ENCODE assay signal across 9 mouse cellular contexts in the genomic region with DNA sequence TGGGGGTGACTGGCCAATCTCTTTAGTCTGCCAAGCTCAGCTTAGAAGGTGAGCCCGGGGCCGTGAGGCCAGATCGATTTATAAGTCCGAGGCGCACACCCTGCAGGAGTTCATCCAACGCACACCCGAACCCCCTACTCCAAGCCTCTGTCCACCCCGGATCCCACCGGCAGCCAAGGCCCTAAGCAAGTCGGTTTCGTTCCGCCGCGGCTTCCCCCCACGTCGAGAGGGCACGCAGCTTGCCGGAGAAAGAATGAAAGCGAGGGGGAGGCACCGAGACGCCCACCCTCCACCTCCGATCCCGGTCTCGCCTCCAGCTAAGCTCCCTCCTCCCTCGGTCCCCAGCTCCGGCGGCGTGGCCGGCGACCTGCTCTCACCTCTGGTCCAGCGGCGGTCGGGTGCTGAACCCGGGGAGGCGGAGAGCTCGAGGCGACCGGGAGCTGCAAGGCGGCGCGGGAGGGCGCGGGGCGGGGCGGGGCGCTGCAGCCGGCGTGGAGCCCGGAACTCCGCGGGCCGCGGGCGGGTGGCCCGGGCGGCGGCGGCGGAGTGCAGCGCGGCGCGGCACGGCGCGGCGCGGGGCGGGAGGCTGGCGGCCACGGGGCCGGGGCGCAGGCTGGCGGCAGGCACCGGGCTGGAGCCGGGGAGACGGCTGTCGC. TPM values are rescaled to one million over a fixed set of nuclear protein-coding genes. Genes with fewer than 3 reads are reported as not detected.
DNase-seq lines count a peak whose midpoint lies in the region; ATAC-seq and TF ChIP-seq lines count a peak whose summit lies in the region.
"Had no signal": no experiment of that assay in that cellular context is flagged by ENCODE, and none has a peak within 500 bp of the region (broad histone marks: within the 10 kb centered on the region; RNA-seq: fewer than 3 reads in every experiment).

No protein-coding gene starts in this region.

- H3K36me3 ChIP-seq in erythroblast, embryonic 14.5 days (ENCODE audit: control insufficient read depth) = no peaks in the 10 kb centered on the region
- H3K36me3 ChIP-seq in embryonic facial prominence, embryonic 14.5 days (ENCODE audit: control insufficient read depth, insufficient read depth, low read length) = no peaks in the 10 kb centered on the region
- H3K36me3 ChIP-seq in heart, embryonic 11.5 days (ENCODE audit: control insufficient read depth, insufficient read depth, low read length) = no peaks in the 10 kb centered on the region
- no peaks in the 10 kb centered on the region for H3K36me3 ChIP-seq in kidney, embryonic 14.5 days (ENCODE audit: control insufficient read depth, insufficient read depth, low read length)
- no peaks in the 10 kb centered on the region for H3K36me3 ChIP-seq in liver, adult 2 months (ENCODE audit: control insufficient read depth, insufficient read depth, low read length)
- H3K36me3 ChIP-seq in midbrain, postnatal 0 days (ENCODE audit: insufficient read depth, low read length) = no peaks in the 10 kb centered on the region
- no peaks in the 10 kb centered on the region for H3K36me3 ChIP-seq in stomach, embryonic 15.5 days

- H3K27me3 ChIP-seq in erythroblast, embryonic 14.5 days (ENCODE audit: control insufficient read depth) = peaks cover 44% of the 10 kb centered on the region
- H3K27me3 ChIP-seq in embryonic facial prominence, embryonic 14.5 days (replicated peaks; ENCODE audit: control insufficient read depth, insufficient read depth, low read length) = no peaks in the 10 kb centered on the region
- no peaks in the 10 kb centered on the region for H3K27me3 ChIP-seq in heart, embryonic 11.5 days (ENCODE audit: control insufficient read depth, insufficient read depth, low read length)
- no peaks in the 10 kb centered on the region for H3K27me3 ChIP-seq in kidney, embryonic 14.5 days (ENCODE audit: control insufficient read depth, insufficient read depth, low read length)
- no peaks in the 10 kb centered on the region for H3K27me3 ChIP-seq in liver, adult 2 months (ENCODE audit: control insufficient read depth, insufficient read depth, low read length)
- H3K27me3 ChIP-seq in midbrain, postnatal 0 days (ENCODE audit: insufficient read depth, low read length) = no peaks in the 10 kb centered on the region
- no peaks in the 10 kb centered on the region for H3K27me3 ChIP-seq in stomach, embryonic 15.5 days (replicated peaks)
- H3K27me3 ChIP-seq: CH12.LX had no signal

- no peaks in the 10 kb centered on the region; the same call in 1 of the 2 replicates for H3K4me1 ChIP-seq in erythroblast, embryonic 14.5 days (ENCODE audit: control insufficient read depth)
- H3K4me1 ChIP-seq in embryonic facial prominence, embryonic 14.5 days (ENCODE audit: control insufficient read depth, insufficient read depth, low read length) = peaks cover 40% of the 10 kb centered on the region
- H3K4me1 ChIP-seq in heart, embryonic 11.5 days (ENCODE audit: control insufficient read depth, insufficient read depth, low read length) = peaks cover 35% of the 10 kb centered on the region
- peaks cover 24% of the 10 kb centered on the region for H3K4me1 ChIP-seq in kidney, embryonic 14.5 days (ENCODE audit: control insufficient read depth, insufficient read depth, low read length)
- H3K4me1 ChIP-seq in liver, adult 2 months (ENCODE audit: control insufficient read depth, insufficient read depth, low read length) = peaks cover 39% of the 10 kb centered on the region
- H3K4me1 ChIP-seq in midbrain, postnatal 0 days (ENCODE audit: insufficient read depth, low read length) = peaks cover 13% of the 10 kb centered on the region
- peaks cover 46% of the 10 kb centered on the region for H3K4me1 ChIP-seq in stomach, embryonic 15.5 days

- H3K9me3 ChIP-seq in erythroblast, embryonic 14.5 days (ENCODE audit: control insufficient read depth, low read length) = peaks cover 3% of the 10 kb centered on the region; the same call in 1 of the 2 replicates
- no peaks in the 10 kb centered on the region for H3K9me3 ChIP-seq in embryonic facial prominence, embryonic 14.5 days (ENCODE audit: control insufficient read depth, low read length)
- no peaks in the 10 kb centered on the region for H3K9me3 ChIP-seq in heart, embryonic 11.5 days (replicated peaks; ENCODE audit: control insufficient read depth, low read length)
- no peaks in the 10 kb centered on the region for H3K9me3 ChIP-seq in kidney, embryonic 14.5 days (ENCODE audit: control insufficient read depth, low read length)
- no peaks in the 10 kb centered on the region for H3K9me3 ChIP-seq in midbrain, postnatal 0 days (ENCODE audit: low read length)
- H3K9me3 ChIP-seq in stomach, embryonic 15.5 days = no peaks in the 10 kb centered on the region

- no peak for ATAC-seq in erythroblast, adult 5-6 weeks (replicated peaks; ENCODE audit: low FRiP score, poor library complexity, severe bottlenecking)
- peak; percentile 38 for ATAC-seq in embryonic facial prominence, embryonic 14.5 days (ENCODE audit: low read depth)
- ATAC-seq in heart, embryonic 11.5 days (replicated peaks; ENCODE audit: insufficient number of reproducible peaks, low FRiP score, low TSS enrichment) = peak; percentile 20; the same call in 1 of the 2 replicates
- ATAC-seq in kidney, embryonic 14.5 days (ENCODE audit: low FRiP score, low TSS enrichment) = peak; percentile 58
- peak; percentile 68 for ATAC-seq in midbrain, postnatal 0 days (ENCODE audit: low FRiP score)
- peak; percentile 28 for ATAC-seq in stomach, embryonic 15.5 days (ENCODE audit: insufficient read depth, low FRiP score, low read depth)

- peaks cover 29% of the 10 kb centered on the region for H3K79me2 ChIP-seq in liver, adult 2 months (ENCODE audit: control insufficient read depth, insufficient read depth, low read length)

- H3K4me2 ChIP-seq in embryonic facial prominence, embryonic 14.5 days (ENCODE audit: low read depth, low read length) = peak overlapping the region; percentile 61
- H3K4me2 ChIP-seq in heart, embryonic 11.5 days = peak overlapping the region; percentile 85
- peak overlapping the region; percentile 73 for H3K4me2 ChIP-seq in kidney, embryonic 14.5 days (replicated peaks; ENCODE audit: low read depth, low read length)
- peak overlapping the region; percentile 69 for H3K4me2 ChIP-seq in midbrain, postnatal 0 days (ENCODE audit: low read depth, low read length, poor library complexity, severe bottlenecking)
- H3K4me2 ChIP-seq in stomach, embryonic 15.5 days = peak overlapping the region; percentile 45

- H3K27ac ChIP-seq in embryonic facial prominence, embryonic 14.5 days (replicated peaks; ENCODE audit: low read depth, low read length) = peak overlapping the region; percentile 99
- peak overlapping the region; percentile 97 for H3K27ac ChIP-seq in heart, embryonic 11.5 days (ENCODE audit: low read depth, low read length)
- H3K27ac ChIP-seq in kidney, embryonic 14.5 days (ENCODE audit: low read depth, low read length) = peak overlapping the region; percentile 96
- H3K27ac ChIP-seq in liver, adult 2 months (replicated peaks; ENCODE audit: insufficient read depth, low read depth, low read length) = peak overlapping the region; percentile 91
- H3K27ac ChIP-seq in midbrain, postnatal 0 days (ENCODE audit: low read depth, low read length) = peak overlapping the region; percentile 98
- peak overlapping the region; percentile 96 for H3K27ac ChIP-seq in stomach, embryonic 15.5 days

- no peak for TF ChIP-seq CTCF in liver, adult 2 months (IDR thresholded peaks at IDR 0.05; ENCODE audit: low read depth, low read length)
- peak; percentile 22; the same call in 1 of the 2 replicates for TF ChIP-seq CTCF in midbrain, postnatal 0 days (IDR thresholded peaks at IDR 0.05)

- H3K4me3 ChIP-seq in erythroblast, embryonic 14.5 days (replicated peaks) = peak overlapping the region; percentile 61
- peak overlapping the region; percentile 84 for H3K4me3 ChIP-seq in embryonic facial prominence, embryonic 14.5 days (ENCODE audit: low read depth, low read length)
- peak overlapping the region; percentile 88 for H3K4me3 ChIP-seq in heart, embryonic 11.5 days (ENCODE audit: low read depth, low read length)
- H3K4me3 ChIP-seq in kidney, embryonic 14.5 days (ENCODE audit: low read length) = peak overlapping the region; percentile 90
- H3K4me3 ChIP-seq in liver, adult 2 months (ENCODE audit: insufficient read depth, low read depth, low read length) = peak overlapping the region; percentile 92
- H3K4me3 ChIP-seq in midbrain, postnatal 0 days (ENCODE audit: low read depth, low read length) = peak overlapping the region; percentile 89
- peak overlapping the region; percentile 92 for H3K4me3 ChIP-seq in stomach, embryonic 15.5 days (replicated peaks)

- WGBS in embryonic facial prominence, embryonic 14.5 days = under 1% methylated on average over 22 of the region's 78 CpGs
- under 1% methylated on average over 47 of the region's 78 CpGs for WGBS in heart, embryonic 11.5 days (ENCODE audit: insufficient replicate concordance)
- WGBS in kidney, embryonic 14.5 days = under 1% methylated on average over 50 of the region's 78 CpGs
- 4% methylated on average over 78 of the region's 78 CpGs for WGBS in liver, adult 2 months
- 2% methylated on average over 52 of the region's 78 CpGs for WGBS in midbrain, postnatal 0 days
- WGBS in stomach, embryonic 15.5 days = under 1% methylated on average over 57 of the region's 78 CpGs

- DNase-seq in embryonic facial prominence, embryonic 14.5 days (ENCODE audit: low spot score) = no peak
- DNase-seq in liver, adult 2 months (ENCODE audit: extremely low read depth, low read depth, low spot score) = peak; percentile 88
- DNase-seq in midbrain, postnatal 0 days (ENCODE audit: low spot score) = peak; percentile 51

- peak overlapping the region; percentile 94 for H3K9ac ChIP-seq in embryonic facial prominence, embryonic 14.5 days (ENCODE audit: low read depth, low read length)
- H3K9ac ChIP-seq in heart, embryonic 11.5 days (ENCODE audit: low read depth, low read length) = peak overlapping the region; percentile 94
- H3K9ac ChIP-seq in kidney, embryonic 14.5 days (ENCODE audit: low read depth, low read length) = peak overlapping the region; percentile 92
- H3K9ac ChIP-seq in liver, adult 2 months (ENCODE audit: low read depth, low read length) = peak overlapping the region; percentile 91
- peak overlapping the region; percentile 91 for H3K9ac ChIP-seq in midbrain, postnatal 0 days (replicated peaks; ENCODE audit: low read length, poor library complexity, severe bottlenecking)
- peak overlapping the region; percentile 88 for H3K9ac ChIP-seq in stomach, embryonic 15.5 days

- no peak for TF ChIP-seq POLR2A in liver, adult 2 months (IDR thresholded peaks at IDR 0.05; ENCODE audit: extremely low read depth, insufficient read depth, low read length)

RNA-seq across cellular contexts. Expression of a gene that starts 0.4 kb away (rescaled TPM):
- not detected in 2 replicates for polyA plus RNA-seq in erythroblast, embryonic 14.5 days (2012)
- 0.77 and 0.84 TPM in 2 replicates for total RNA-seq in erythroblast, adult 5-6 weeks (2015; ENCODE audit: low replicate concordance)
- total RNA-seq in erythroblast, adult 5-6 weeks (2017; ENCODE audit: low replicate concordance) = 2.8 TPM in 1 of 2 replicates, not detected in the other
- polyA plus RNA-seq in embryonic facial prominence, embryonic 14.5 days (2014; fragmentation: Nextera tagmentation; extraction: Ambion mirVana) = 14.7 and 15.0 TPM in 2 replicates
- 11.8 and 12.9 TPM in 2 replicates for polyA plus RNA-seq in heart, embryonic 11.5 days (2014; fragmentation: Nextera tagmentation; extraction: Ambion mirVana)
- 7.0 and 7.9 TPM in 2 replicates for polyA plus RNA-seq in kidney, embryonic 14.5 days (2014; fragmentation: Nextera tagmentation; extraction: Ambion mirVana)
- total RNA-seq in liver, adult 2 months (2014; rRNA removed) = 8.4 and 9.0 TPM in 2 replicates
- polyA plus RNA-seq in liver, adult 2 months (2012; rRNA removed) = 4.3 and 5.7 TPM in 2 replicates
- total RNA-seq in midbrain, postnatal 0 days (2014; rRNA removed) = 10.0 and 12.6 TPM in 2 replicates
- 3.6 and 4.1 TPM in 2 replicates for polyA plus RNA-seq in midbrain, postnatal 0 days (2015; fragmentation: Nextera tagmentation; extraction: Ambion mirVana)
- polyA plus RNA-seq in stomach, embryonic 15.5 days (2015; fragmentation: Nextera tagmentation; extraction: Ambion mirVana) = 6.8 and 7.0 TPM in 2 replicates
- total RNA-seq: CH12.LX had no signal

RNA-seq across cellular contexts. Expression of a gene that starts 0.6 kb away (rescaled TPM):
- polyA plus RNA-seq in erythroblast, embryonic 14.5 days (2012) = not detected in 2 replicates
- total RNA-seq in erythroblast, adult 5-6 weeks (2015; ENCODE audit: low replicate concordance) = not detected in 2 replicates
- total RNA-seq in erythroblast, adult 5-6 weeks (2017; ENCODE audit: low replicate concordance) = not detected in 2 replicates
- 8.5 and 8.7 TPM in 2 replicates for polyA plus RNA-seq in embryonic facial prominence, embryonic 14.5 days (2014; fragmentation: Nextera tagmentation; extraction: Ambion mirVana)
- 8.4 and 8.6 TPM in 2 replicates for polyA plus RNA-seq in heart, embryonic 11.5 days (2014; fragmentation: Nextera tagmentation; extraction: Ambion mirVana)
- 5.9 and 10.1 TPM in 2 replicates for polyA plus RNA-seq in kidney, embryonic 14.5 days (2014; fragmentation: Nextera tagmentation; extraction: Ambion mirVana)
- 1,501 and 1,754 TPM in 2 replicates for total RNA-seq in liver, adult 2 months (2014; rRNA removed)
- 105 and 134 TPM in 2 replicates for polyA plus RNA-seq in liver, adult 2 months (2012; rRNA removed)
- 6.7 and 11.6 TPM in 2 replicates for total RNA-seq in midbrain, postnatal 0 days (2014; rRNA removed)
- polyA plus RNA-seq in midbrain, postnatal 0 days (2015; fragmentation: Nextera tagmentation; extraction: Ambion mirVana) = 9.8 and 11.6 TPM in 2 replicates
- polyA plus RNA-seq in stomach, embryonic 15.5 days (2015; fragmentation: Nextera tagmentation; extraction: Ambion mirVana) = 6.7 and 7.1 TPM in 2 replicates
- total RNA-seq: CH12.LX had no signal
